Mouse (Mus musculus): ENCODE measurements around the gene Card9. TPM values are rescaled to one million over a fixed set of nuclear protein-coding genes. Genes with fewer than 3 reads are reported as not detected.

Card9 gene
- total and polyA plus RNA-seq, 2 experiments from 2014 or later = 0.31 to 1.5 TPM

DNA sequence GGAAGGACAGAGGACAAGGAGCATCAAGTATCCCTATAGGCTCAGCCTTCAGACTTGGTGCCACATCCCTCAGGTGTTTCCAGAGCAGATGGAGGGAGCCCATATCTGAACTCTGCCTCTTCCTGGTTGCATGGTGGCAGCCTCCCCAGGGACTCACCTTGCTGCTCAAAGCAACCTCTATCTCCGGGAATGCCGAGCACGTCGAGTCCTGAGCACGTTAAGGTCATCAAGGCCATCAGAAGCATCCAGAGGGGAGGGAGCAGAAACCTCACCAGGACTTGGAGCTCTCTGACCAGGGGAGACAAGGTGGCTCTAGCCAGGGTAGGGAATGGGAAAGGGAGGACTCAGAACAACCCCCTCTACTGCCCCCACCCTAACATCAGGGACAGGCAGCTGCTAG lies 2.8 kb upstream of the Card9 start:
- Histone ChIP-seq H3K4me2 (ENCODE audit: low read depth, low read length) (no peak overlapping the region), H3K9ac (replicated peaks; ENCODE audit: low read depth, low read length) (no peak overlapping the region), H3K36me3 (replicated peaks; ENCODE audit: control insufficient read depth, insufficient read depth, low read length) (peaks cover 42% of the 10 kb centered on the region), H3K4me1 (ENCODE audit: control insufficient read depth, insufficient read depth) (peaks cover 12% of the 10 kb centered on the region), H3K27ac (ENCODE audit: low read depth) (no peak overlapping the region), H3K9me3 (replicated peaks; ENCODE audit: control insufficient read depth, low read length) (no peaks in the 10 kb centered on the region), H3K27me3 (ENCODE audit: control insufficient read depth, insufficient read depth, low read length) (no peaks in the 10 kb centered on the region), H3K4me3 (ENCODE audit: low read depth, low read length) (no peak overlapping the region)
- TF ChIP-seq CTCF (IDR thresholded peaks at IDR 0.05; ENCODE audit: low read depth) = no peak
- TF ChIP-seq EP300 (IDR thresholded peaks at IDR 0.05; ENCODE audit: low read depth) = no peak
- ATAC-seq (ENCODE audit: insufficient read depth, low read depth) = no peak
- 54% methylated on average over 5 of the region's 5 CpGs for WGBS
- no peak for DNase-seq (ENCODE audit: low spot score)

DNA sequence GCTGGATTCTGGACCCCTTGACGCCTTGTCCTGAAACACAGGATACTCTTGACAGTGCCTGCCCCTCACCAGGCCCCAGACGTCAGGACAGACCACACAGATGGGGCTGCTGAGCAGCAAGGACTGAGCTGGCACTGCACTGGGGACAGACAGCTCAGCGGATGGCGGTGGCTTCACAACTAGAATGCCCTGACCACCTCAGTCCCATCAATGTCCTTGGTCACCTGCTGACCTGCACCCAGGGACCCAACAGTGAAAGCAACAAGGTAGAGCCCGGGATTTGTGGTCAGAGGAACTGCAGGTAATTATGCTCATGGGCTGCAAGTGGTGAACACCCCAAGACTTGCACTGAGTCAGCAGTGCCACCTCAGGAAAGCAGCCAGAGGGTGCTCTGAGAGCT lies 2.3 kb upstream of the Card9 start:
- Histone ChIP-seq H3K27ac (ENCODE audit: low read depth) (no peak overlapping the region), H3K27me3 (ENCODE audit: control insufficient read depth, insufficient read depth, low read length) (no peaks in the 10 kb centered on the region), H3K36me3 (replicated peaks; ENCODE audit: control insufficient read depth, insufficient read depth, low read length) (peaks cover 37% of the 10 kb centered on the region), H3K4me1 (ENCODE audit: control insufficient read depth, insufficient read depth) (peaks cover 12% of the 10 kb centered on the region), H3K9me3 (replicated peaks; ENCODE audit: control insufficient read depth, low read length) (no peaks in the 10 kb centered on the region), H3K9ac (replicated peaks; ENCODE audit: low read depth, low read length) (no peak overlapping the region), H3K4me2 (ENCODE audit: low read depth, low read length) (no peak overlapping the region), H3K4me3 (ENCODE audit: low read depth, low read length) (no peak overlapping the region)
- ATAC-seq (ENCODE audit: insufficient read depth, low read depth) (no peak), DNase-seq (ENCODE audit: low spot score) (no peak)
- no peak for TF ChIP-seq CTCF (IDR thresholded peaks at IDR 0.05; ENCODE audit: low read depth)
- no peak for TF ChIP-seq EP300 (IDR thresholded peaks at IDR 0.05; ENCODE audit: low read depth)
- 81% methylated on average over 5 of the region's 5 CpGs for WGBS

DNA sequence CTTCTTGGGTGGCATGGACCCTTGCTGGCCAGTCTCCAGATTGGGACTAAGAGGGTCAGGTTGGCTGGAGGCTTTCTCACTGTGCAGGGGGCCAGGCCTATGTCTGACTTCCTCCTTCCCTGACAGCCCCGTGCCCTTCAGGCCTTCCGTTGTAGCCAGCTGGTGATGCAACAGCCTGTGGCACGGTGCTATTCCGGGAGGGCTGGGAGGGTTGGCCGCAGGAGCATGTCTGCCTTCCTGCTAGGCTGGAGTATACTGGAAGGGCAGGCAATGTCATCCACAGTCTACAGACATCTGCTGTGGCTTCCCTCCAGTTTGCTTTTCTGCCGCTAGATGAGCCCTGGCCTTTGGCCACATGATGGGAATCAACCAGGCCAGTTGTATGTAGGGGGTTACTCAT lies 735 bp downstream of the Card9 start:
- Histone ChIP-seq H3K27ac (ENCODE audit: low read depth) (peak overlapping the region; percentile 22), H3K4me1 (ENCODE audit: control insufficient read depth, insufficient read depth) (peaks cover 8% of the 10 kb centered on the region), H3K4me2 (ENCODE audit: low read depth, low read length) (no peak overlapping the region), H3K9me3 (replicated peaks; ENCODE audit: control insufficient read depth, low read length) (no peaks in the 10 kb centered on the region), H3K4me3 (ENCODE audit: low read depth, low read length) (no peak overlapping the region), H3K9ac (replicated peaks; ENCODE audit: low read depth, low read length) (no peak overlapping the region), H3K27me3 (ENCODE audit: control insufficient read depth, insufficient read depth, low read length) (no peaks in the 10 kb centered on the region), H3K36me3 (replicated peaks; ENCODE audit: control insufficient read depth, insufficient read depth, low read length) (peaks cover 14% of the 10 kb centered on the region; the same call in 1 of the 2 replicates)
- peak; percentile 76 for ATAC-seq (ENCODE audit: insufficient read depth, low read depth)
- 42% methylated on average over 6 of the region's 6 CpGs for WGBS
- peak; percentile 60 for DNase-seq (ENCODE audit: low spot score)
- TF ChIP-seq EP300 (IDR thresholded peaks at IDR 0.05; ENCODE audit: low read depth) (no peak), CTCF (IDR thresholded peaks at IDR 0.05; ENCODE audit: low read depth) (no peak)

DNA sequence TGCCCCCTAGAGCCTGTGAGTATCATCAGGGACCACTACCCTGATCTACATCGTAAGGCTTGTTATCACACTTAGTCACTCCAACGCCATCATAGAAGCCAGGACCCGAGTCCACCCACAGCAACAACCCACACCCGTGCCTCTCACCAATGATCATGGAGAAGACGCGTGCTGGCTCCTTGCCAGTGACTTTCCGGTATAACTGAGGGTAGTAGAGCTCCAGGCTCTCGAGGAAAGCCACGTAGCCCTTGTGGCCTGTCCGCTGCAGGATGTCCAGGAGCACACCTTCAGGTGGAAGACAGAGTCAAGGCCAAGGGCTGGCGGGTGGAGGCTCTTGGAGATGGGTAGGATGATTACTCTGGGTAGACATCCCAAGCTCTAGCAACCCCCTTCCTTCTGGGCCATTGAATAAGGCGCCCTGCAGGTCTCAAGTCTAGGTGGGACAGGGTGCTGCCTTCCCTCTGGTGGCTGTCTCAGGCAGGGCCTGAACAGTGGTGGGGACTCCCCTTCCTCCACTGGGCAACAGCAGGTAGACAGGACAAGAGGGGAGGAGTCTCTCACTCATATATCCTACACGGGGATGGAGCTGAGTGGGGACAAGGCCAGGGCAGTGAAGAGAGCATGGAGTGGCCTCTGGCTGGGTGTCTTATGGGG lies 1.9 kb downstream of the Card9 start:
- H3K27ac ChIP-seq (ENCODE audit: low read depth) = no peak overlapping the region
- no peak overlapping the region for H3K4me2 ChIP-seq (ENCODE audit: low read depth, low read length)
- DNase-seq (ENCODE audit: low spot score) = no peak
- no peaks in the 10 kb centered on the region for H3K4me1 ChIP-seq (ENCODE audit: control insufficient read depth, insufficient read depth)
- H3K4me3 ChIP-seq (ENCODE audit: low read depth, low read length) = no peak overlapping the region
- ATAC-seq (ENCODE audit: insufficient read depth, low read depth) = no peak
- TF ChIP-seq EP300 (IDR thresholded peaks at IDR 0.05; ENCODE audit: low read depth) (no peak), CTCF (IDR thresholded peaks at IDR 0.05; ENCODE audit: low read depth) (no peak)
- no peak overlapping the region for H3K9ac ChIP-seq (replicated peaks; ENCODE audit: low read depth, low read length)
- peaks cover 9% of the 10 kb centered on the region; the same call in 1 of the 2 replicates for H3K36me3 ChIP-seq (replicated peaks; ENCODE audit: control insufficient read depth, insufficient read depth, low read length)
- 78% methylated on average over 13 of the region's 13 CpGs for WGBS
- no peaks in the 10 kb centered on the region for H3K27me3 ChIP-seq (ENCODE audit: control insufficient read depth, insufficient read depth, low read length)
- no peaks in the 10 kb centered on the region for H3K9me3 ChIP-seq (replicated peaks; ENCODE audit: control insufficient read depth, low read length)

DNA sequence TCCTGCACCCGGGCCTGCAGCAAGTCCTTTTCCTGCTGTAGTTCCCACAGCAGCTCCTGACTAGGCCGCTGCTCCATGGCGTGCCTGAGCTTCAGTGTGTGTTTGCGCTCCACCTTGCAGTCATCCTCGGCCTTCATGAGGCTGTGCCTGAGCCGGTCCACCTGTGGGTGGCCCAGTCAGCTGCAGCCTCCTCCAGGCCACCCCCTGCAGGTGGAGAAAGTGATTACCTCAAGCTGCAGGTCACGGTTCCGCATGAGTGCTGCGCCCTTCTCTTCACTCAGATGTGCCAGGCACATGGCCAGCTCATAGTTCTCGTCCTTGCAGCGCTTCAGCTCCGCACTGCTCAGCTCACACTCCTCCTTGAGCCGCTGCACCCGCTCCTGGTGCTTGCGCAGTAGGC lies 3.2 kb downstream of the Card9 start:
- TF ChIP-seq EP300 (IDR thresholded peaks at IDR 0.05; ENCODE audit: low read depth) (no peak), CTCF (IDR thresholded peaks at IDR 0.05; ENCODE audit: low read depth) (no peak)
- ATAC-seq (ENCODE audit: insufficient read depth, low read depth) (no peak), DNase-seq (ENCODE audit: low spot score) (no peak)
- Histone ChIP-seq H3K4me1 (ENCODE audit: control insufficient read depth, insufficient read depth) (peaks cover 5% of the 10 kb centered on the region; the same call in 1 of the 2 replicates), H3K9me3 (replicated peaks; ENCODE audit: control insufficient read depth, low read length) (no peaks in the 10 kb centered on the region), H3K4me2 (ENCODE audit: low read depth, low read length) (no peak overlapping the region), H3K27ac (ENCODE audit: low read depth) (no peak overlapping the region), H3K4me3 (ENCODE audit: low read depth, low read length) (no peak overlapping the region), H3K9ac (replicated peaks; ENCODE audit: low read depth, low read length) (no peak overlapping the region), H3K27me3 (ENCODE audit: control insufficient read depth, insufficient read depth, low read length) (no peaks in the 10 kb centered on the region), H3K36me3 (replicated peaks; ENCODE audit: control insufficient read depth, insufficient read depth, low read length) (no peaks in the 10 kb centered on the region)
- 56% methylated on average over 15 of the region's 15 CpGs for WGBS

DNA sequence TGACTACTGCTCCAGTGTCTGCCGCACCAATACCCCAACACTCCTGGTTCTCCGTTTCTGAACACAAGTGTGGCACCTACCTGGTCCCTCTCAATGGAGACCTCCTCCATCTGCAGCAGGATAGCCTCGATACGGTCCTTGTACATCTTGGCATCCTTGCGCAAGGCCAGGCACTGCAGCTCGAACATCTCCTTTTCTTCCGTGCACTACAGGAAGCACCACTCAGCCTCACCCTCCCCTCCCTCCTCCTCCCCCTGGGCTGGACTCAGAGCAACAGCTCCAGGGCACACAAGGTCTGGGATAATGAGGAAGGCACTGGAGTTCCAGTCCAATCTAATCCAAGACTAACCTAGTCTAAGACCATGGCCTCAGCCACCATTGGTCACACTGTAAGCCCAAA lies 4.0 kb downstream of the Card9 start:
- H3K27me3 ChIP-seq (ENCODE audit: control insufficient read depth, insufficient read depth, low read length) = no peaks in the 10 kb centered on the region
- no peaks in the 10 kb centered on the region for H3K9me3 ChIP-seq (replicated peaks; ENCODE audit: control insufficient read depth, low read length)
- H3K4me3 ChIP-seq (ENCODE audit: low read depth, low read length) = no peak overlapping the region
- H3K4me1 ChIP-seq (ENCODE audit: control insufficient read depth, insufficient read depth) = peaks cover 8% of the 10 kb centered on the region
- H3K4me2 ChIP-seq (ENCODE audit: low read depth, low read length) = no peak overlapping the region
- H3K36me3 ChIP-seq (replicated peaks; ENCODE audit: control insufficient read depth, insufficient read depth, low read length) = no peaks in the 10 kb centered on the region
- DNase-seq (ENCODE audit: low spot score) = no peak
- no peak overlapping the region for H3K9ac ChIP-seq (replicated peaks; ENCODE audit: low read depth, low read length)
- H3K27ac ChIP-seq (ENCODE audit: low read depth) = no peak overlapping the region
- WGBS = 67% methylated on average over 7 of the region's 7 CpGs
- ATAC-seq (ENCODE audit: insufficient read depth, low read depth) = no peak
- TF ChIP-seq CTCF (IDR thresholded peaks at IDR 0.05; ENCODE audit: low read depth) (no peak), EP300 (IDR thresholded peaks at IDR 0.05; ENCODE audit: low read depth) (no peak)

Data from heart, postnatal 0 days (tissue).